Mouse (Mus musculus): ENCODE results near the gene Park7. TPM values are rescaled to one million over a fixed set of nuclear protein-coding genes. Genes with fewer than 3 reads are reported as not detected.

Park7 gene
- total and polyA plus RNA-seq, 3 experiments, result 148 to 265 (median 234) TPM

DNA sequence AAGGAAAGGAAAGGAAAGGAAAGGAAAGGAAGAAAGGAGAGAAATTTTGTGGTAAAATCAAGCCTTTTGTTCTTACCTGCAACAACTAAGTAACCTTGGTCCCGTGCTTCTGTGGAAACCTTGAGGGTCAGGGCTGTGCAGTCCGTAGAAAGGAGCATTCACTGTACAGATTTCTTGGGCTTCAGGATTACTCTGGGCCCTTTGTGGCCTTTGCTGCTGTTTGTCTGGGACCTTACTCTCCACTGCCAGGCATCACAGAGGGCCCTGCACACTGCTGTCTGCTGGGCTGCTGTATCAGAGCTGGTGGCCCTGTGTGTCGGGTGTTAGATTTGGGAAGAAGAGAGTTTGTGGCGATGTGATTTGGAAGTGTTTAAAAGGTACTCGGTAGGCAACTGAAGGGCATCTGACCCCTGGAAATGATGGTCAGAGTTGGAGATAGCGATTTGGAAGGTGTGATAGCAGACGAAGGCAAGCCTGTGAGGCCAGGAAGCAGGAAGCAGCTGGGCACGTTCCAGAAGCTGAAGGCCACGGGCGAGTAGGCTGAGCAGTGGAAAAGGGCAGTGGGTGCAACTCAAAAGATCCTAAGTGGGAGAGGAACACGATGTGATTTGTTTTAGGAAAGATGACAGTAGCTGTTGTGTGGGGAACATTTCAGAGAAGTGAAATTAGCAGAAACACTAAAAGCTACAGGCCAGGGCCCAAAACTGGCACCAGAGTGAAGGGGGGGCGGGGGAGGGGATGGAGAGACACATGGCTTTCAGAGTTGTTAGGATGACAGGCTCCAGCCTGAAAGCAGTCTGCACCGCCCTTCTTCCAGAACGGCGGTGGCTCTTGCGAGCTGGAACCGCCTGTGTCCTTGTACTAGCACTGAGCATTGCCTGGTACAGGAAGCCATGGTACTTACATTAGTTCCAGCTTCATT is 44.7 kb downstream of the Park7 start:
- intact Hi-C loops (cut with DNase I), result no loop called here
- no peak overlapping the region for H3K27ac ChIP-seq
- no peak overlapping the region for H3K4me3 ChIP-seq

GRCm38 (mm10) chr4:150868859-150869258 is 45.4 kb downstream of the Park7 start:
- H3K27ac ChIP-seq, result no peak overlapping the region
- no peak overlapping the region for H3K4me3 ChIP-seq
- WGBS, result 81% methylated on average over 2 of the region's 2 CpGs
- peaks cover 15% of the 10 kb centered on the region for H3K4me1 ChIP-seq (ENCODE audit: control insufficient read depth, insufficient read depth, low read length)
- H3K27me3 ChIP-seq (ENCODE audit: control insufficient read depth, insufficient read depth, low read length), result no peaks in the 10 kb centered on the region
- DNase-seq, result no peak
- no peaks in the 10 kb centered on the region for H3K79me2 ChIP-seq (replicated peaks; ENCODE audit: control insufficient read depth, insufficient read depth, low read length)
- intact Hi-C loops (cut with DNase I), result no loop called here
- TF ChIP-seq CTCF (IDR thresholded peaks at IDR 0.05) (no peak), POLR2A (IDR thresholded peaks at IDR 0.05; ENCODE audit: insufficient read depth, low read depth, low read length) (no peak), EP300 (IDR thresholded peaks at IDR 0.05; ENCODE audit: insufficient read depth, low read depth, low read length) (no peak)
- peaks cover 7% of the 10 kb centered on the region for H3K36me3 ChIP-seq (ENCODE audit: control insufficient read depth, insufficient read depth, low read length)
- H3K9ac ChIP-seq (ENCODE audit: low read depth, low read length), result no peak overlapping the region

More for the DNA sequence above, 44.7 kb downstream of the Park7 start:
- Histone ChIP-seq H3K4me1 (ENCODE audit: control insufficient read depth, insufficient read depth, low read length) (peaks cover 15% of the 10 kb centered on the region), H3K27me3 (ENCODE audit: control insufficient read depth, insufficient read depth, low read length) (no peaks in the 10 kb centered on the region), H3K9ac (ENCODE audit: low read depth, low read length) (no peak overlapping the region), H3K79me2 (replicated peaks; ENCODE audit: control insufficient read depth, insufficient read depth, low read length) (no peaks in the 10 kb centered on the region), H3K36me3 (ENCODE audit: control insufficient read depth, insufficient read depth, low read length) (peaks cover 7% of the 10 kb centered on the region)
- TF ChIP-seq POLR2A (IDR thresholded peaks at IDR 0.05; ENCODE audit: insufficient read depth, low read depth, low read length) (no peak), EP300 (IDR thresholded peaks at IDR 0.05; ENCODE audit: insufficient read depth, low read depth, low read length) (0 out of 2 replicates have a peak, but pooled peaks have one; percentile 11)
- no peak for DNase-seq
- 39% methylated on average over 17 of the region's 17 CpGs for WGBS

- H3K27ac ChIP-seq, result no peak overlapping the region
- DNase-seq, result no peak
- no peaks in the 10 kb centered on the region for H3K79me2 ChIP-seq (replicated peaks; ENCODE audit: control insufficient read depth, insufficient read depth, low read length)
- WGBS, result 77% methylated on average over 6 of the region's 6 CpGs
- H3K27me3 ChIP-seq (ENCODE audit: control insufficient read depth, insufficient read depth, low read length), result no peaks in the 10 kb centered on the region
- no peak overlapping the region for H3K9ac ChIP-seq (ENCODE audit: low read depth, low read length)
- intact Hi-C loops (cut with DNase I), result no loop called here
- no peak for TF ChIP-seq POLR2A (IDR thresholded peaks at IDR 0.05; ENCODE audit: insufficient read depth, low read depth, low read length)
- TF ChIP-seq EP300 (IDR thresholded peaks at IDR 0.05; ENCODE audit: insufficient read depth, low read depth, low read length), result no peak
- TF ChIP-seq CTCF (IDR thresholded peaks at IDR 0.05), result no peak
- H3K4me3 ChIP-seq, result no peak overlapping the region
- peaks cover 7% of the 10 kb centered on the region for H3K36me3 ChIP-seq (ENCODE audit: control insufficient read depth, insufficient read depth, low read length)
- H3K4me1 ChIP-seq (ENCODE audit: control insufficient read depth, insufficient read depth, low read length), result peaks cover 18% of the 10 kb centered on the region
Measured at GRCm38 (mm10) chr4:150868161-150868560, 46.1 kb downstream of the Park7 start.

DNA sequence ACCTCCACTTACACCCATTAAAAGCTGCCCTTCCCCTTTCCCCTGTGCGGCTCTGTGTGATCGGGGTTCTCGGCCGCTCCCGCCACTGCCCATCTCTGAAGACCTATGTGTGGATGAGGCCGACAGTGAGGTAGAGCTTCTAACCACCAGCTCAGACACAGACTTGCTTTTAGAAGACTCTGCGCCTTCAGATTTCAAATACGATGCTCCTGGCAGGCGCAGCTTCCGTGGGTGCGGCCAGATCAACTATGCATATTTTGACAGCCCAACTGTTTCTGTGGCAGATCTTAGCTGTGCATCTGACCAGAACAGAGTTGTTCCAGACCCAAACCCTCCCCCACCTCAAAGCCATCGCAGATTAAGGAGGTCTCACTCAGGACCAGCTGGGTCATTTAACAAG is 47.7 kb downstream of the Park7 start:
- H3K36me3 ChIP-seq (ENCODE audit: control insufficient read depth, insufficient read depth, low read length), result peaks cover 13% of the 10 kb centered on the region
- intact Hi-C loops (cut with DNase I), result no loop called here
- H3K27me3 ChIP-seq (ENCODE audit: control insufficient read depth, insufficient read depth, low read length), result no peaks in the 10 kb centered on the region
- peaks cover 14% of the 10 kb centered on the region for H3K4me1 ChIP-seq (ENCODE audit: control insufficient read depth, insufficient read depth, low read length)
- no peak overlapping the region for H3K27ac ChIP-seq
- no peak overlapping the region for H3K9ac ChIP-seq (ENCODE audit: low read depth, low read length)
- TF ChIP-seq POLR2A (IDR thresholded peaks at IDR 0.05; ENCODE audit: insufficient read depth, low read depth, low read length) (no peak), CTCF (IDR thresholded peaks at IDR 0.05) (no peak), EP300 (IDR thresholded peaks at IDR 0.05; ENCODE audit: insufficient read depth, low read depth, low read length) (no peak)
- 83% methylated on average over 11 of the region's 12 CpGs for WGBS
- no peak overlapping the region for H3K4me3 ChIP-seq
- DNase-seq, result no peak
- no peaks in the 10 kb centered on the region; the same call in 1 of the 2 replicates for H3K79me2 ChIP-seq (replicated peaks; ENCODE audit: control insufficient read depth, insufficient read depth, low read length)

GRCm38 (mm10) chr4:150866069-150866468 is 48.2 kb downstream of the Park7 start:
- Histone ChIP-seq H3K79me2 (replicated peaks; ENCODE audit: control insufficient read depth, insufficient read depth, low read length) (no peaks in the 10 kb centered on the region; the same call in 1 of the 2 replicates), H3K4me3 (no peak overlapping the region), H3K36me3 (ENCODE audit: control insufficient read depth, insufficient read depth, low read length) (peaks cover 16% of the 10 kb centered on the region), H3K27ac (no peak overlapping the region), H3K9ac (ENCODE audit: low read depth, low read length) (no peak overlapping the region), H3K27me3 (ENCODE audit: control insufficient read depth, insufficient read depth, low read length) (no peaks in the 10 kb centered on the region), H3K4me1 (ENCODE audit: control insufficient read depth, insufficient read depth, low read length) (peaks cover 14% of the 10 kb centered on the region)
- TF ChIP-seq EP300 (IDR thresholded peaks at IDR 0.05; ENCODE audit: insufficient read depth, low read depth, low read length), result no peak
- no peak for TF ChIP-seq POLR2A (IDR thresholded peaks at IDR 0.05; ENCODE audit: insufficient read depth, low read depth, low read length)
- no peak for TF ChIP-seq CTCF (IDR thresholded peaks at IDR 0.05)
- 84% methylated on average over 11 of the region's 11 CpGs for whole genome bisulfite sequencing
- DNase-seq, result no peak
- intact Hi-C loops (cut with DNase I), result no loop called here

- H3K36me3 ChIP-seq (ENCODE audit: control insufficient read depth, insufficient read depth, low read length), result peaks cover 21% of the 10 kb centered on the region
- H3K27me3 ChIP-seq (ENCODE audit: control insufficient read depth, insufficient read depth, low read length), result no peaks in the 10 kb centered on the region
- H3K4me3 ChIP-seq, result no peak overlapping the region
- intact Hi-C loops (cut with DNase I), result no loop called here
- no peak overlapping the region for H3K27ac ChIP-seq
- no peaks in the 10 kb centered on the region; the same call in 1 of the 2 replicates for H3K79me2 ChIP-seq (replicated peaks; ENCODE audit: control insufficient read depth, insufficient read depth, low read length)
- H3K4me1 ChIP-seq (ENCODE audit: control insufficient read depth, insufficient read depth, low read length), result peaks cover 13% of the 10 kb centered on the region
- DNase-seq, result no peak
- no peak overlapping the region for H3K9ac ChIP-seq (ENCODE audit: low read depth, low read length)
- TF ChIP-seq CTCF (IDR thresholded peaks at IDR 0.05), result peak; percentile 76
- no peak for TF ChIP-seq EP300 (IDR thresholded peaks at IDR 0.05; ENCODE audit: insufficient read depth, low read depth, low read length)
- TF ChIP-seq POLR2A (IDR thresholded peaks at IDR 0.05; ENCODE audit: insufficient read depth, low read depth, low read length), result no peak
Measured at GRCm38 (mm10) chr4:150865371-150865770, 48.9 kb downstream of the Park7 start.
